Mouse (Mus musculus) B cell, adult 67 days (primary cell): Measurements from ENCODE around the gene Cxcr2. TPM values are rescaled to one million over a fixed set of nuclear protein-coding genes. Genes with fewer than 3 reads are reported as not detected.

Source experiments
- total RNA-seq, 2 experiments: library from RNA; stranded (reverse); gene quantifications; 4 replicates each; pipeline ENCODE4 v1.2.4; 2023

The Cxcr2 gene
- total RNA-seq: under 1 TPM in 1 of 2 experiments, not detected in 1; 0.30 TPM

GRCm38 (mm10) chr1:74153461-74154184, at the start of gene Cxcr2:
Gene Cxcr2 (plus strand): TSS chr1:74153989.

GRCm38 (mm10) chr1:74124021-74124981, 29.5 kb upstream of the Cxcr2 start, which contains the start of gene Tns1:
Gene Tns1 (minus strand): TSS chr1:74124449.

GRCm38 (mm10) chr1:74124991-74125552, 28.7 kb upstream of the Cxcr2 start, which contains the start of gene Rufy4:
Gene Rufy4 (plus strand): TSS chr1:74125541.

GRCm38 (mm10) chr1:74194445-74194844, 40.7 kb downstream of the Cxcr2 start, which contains the start of gene Cxcr1:
Gene Cxcr1 (minus strand): TSS chr1:74194631.

Other genes starting within 250 kb of the Cxcr2 start
- gene Tns1, start 29.5 kb upstream of the Cxcr2 start, total RNA-seq: 1 to 10 TPM; 3.3 to 8.2 TPM
- not detected for gene Rufy4, start 28.4 kb upstream of the Cxcr2 start, total RNA-seq
- gene Cxcr1, start 40.6 kb downstream of the Cxcr2 start, total RNA-seq: not detected
- 100 to 1,000 TPM; 427 to 429 TPM for gene Arpc2, start 82.1 kb downstream of the Cxcr2 start, total RNA-seq
- gene Gpbar1, start 124.6 kb downstream of the Cxcr2 start, total RNA-seq: 1 to 10 TPM; 2.1 to 2.3 TPM
- 100 to 1,000 TPM; 120 to 124 TPM for gene Aamp, start 130.7 kb downstream of the Cxcr2 start, total RNA-seq
- gene Pnkd, start 130.9 kb downstream of the Cxcr2 start, total RNA-seq: 10 to 100 TPM; 20.0 to 23.6 TPM
- 1 to 10 TPM; 3.4 to 3.6 TPM for gene Tmbim1, start 151.6 kb downstream of the Cxcr2 start, total RNA-seq
- gene Catip, start 208.1 kb downstream of the Cxcr2 start, total RNA-seq: not detected
- gene Slc11a1, start 221.2 kb downstream of the Cxcr2 start, total RNA-seq: 1 to 10 TPM in 1 of 2 experiments, under 1 TPM in 1; 0.24 to 3.8 TPM
- 100 to 1,000 TPM; 115 to 120 TPM for gene Ctdsp1, start 237.5 kb downstream of the Cxcr2 start, total RNA-seq